Mouse (Mus musculus) liver, adult 10 weeks (tissue): Measurements from ENCODE around the gene Zdhhc19. TPM values are rescaled to one million over a fixed set of nuclear protein-coding genes. Genes with fewer than 3 reads are reported as not detected.

ENCODE experiments used
- polyA plus RNA-seq: library from polyadenylated mRNA; stranded (reverse); fragments of 350-450 nt; fragmentation: Illumina TruSeq; extraction: RNeasy Lipid Tissue Mini Kit (QIAGEN cat#74804); gene quantifications from one replicate; pipeline ENCODE4 v1.2.3, GENCODE M21; 2014; ENCODE audit warnings: low read depth, low replicate concordance

Zdhhc19 gene
- polyA plus RNA-seq, result not detected

DNA sequence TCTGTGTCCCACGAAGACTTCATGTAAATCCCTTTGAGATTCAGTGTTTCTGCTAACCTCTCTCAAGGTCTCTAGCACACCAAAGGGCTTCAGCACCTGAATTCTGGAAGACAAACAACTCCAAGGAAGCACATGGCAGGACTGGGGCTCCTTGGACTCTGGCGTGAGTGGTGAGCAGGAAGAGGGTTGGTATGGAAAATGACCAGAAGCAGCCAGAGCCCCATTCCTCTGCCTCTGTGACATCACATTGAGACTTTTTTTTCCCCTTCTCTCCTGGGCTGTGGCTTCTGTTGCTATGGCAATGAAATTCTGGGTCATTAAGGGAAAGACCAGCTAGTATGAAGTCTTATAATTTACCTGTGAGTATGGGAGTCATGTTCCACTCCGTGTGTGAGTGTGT is at the start of gene Zdhhc19:
Zdhhc19 (plus strand) TSS at position 301 of the 400 bp plus-strand sequence.

DNA sequence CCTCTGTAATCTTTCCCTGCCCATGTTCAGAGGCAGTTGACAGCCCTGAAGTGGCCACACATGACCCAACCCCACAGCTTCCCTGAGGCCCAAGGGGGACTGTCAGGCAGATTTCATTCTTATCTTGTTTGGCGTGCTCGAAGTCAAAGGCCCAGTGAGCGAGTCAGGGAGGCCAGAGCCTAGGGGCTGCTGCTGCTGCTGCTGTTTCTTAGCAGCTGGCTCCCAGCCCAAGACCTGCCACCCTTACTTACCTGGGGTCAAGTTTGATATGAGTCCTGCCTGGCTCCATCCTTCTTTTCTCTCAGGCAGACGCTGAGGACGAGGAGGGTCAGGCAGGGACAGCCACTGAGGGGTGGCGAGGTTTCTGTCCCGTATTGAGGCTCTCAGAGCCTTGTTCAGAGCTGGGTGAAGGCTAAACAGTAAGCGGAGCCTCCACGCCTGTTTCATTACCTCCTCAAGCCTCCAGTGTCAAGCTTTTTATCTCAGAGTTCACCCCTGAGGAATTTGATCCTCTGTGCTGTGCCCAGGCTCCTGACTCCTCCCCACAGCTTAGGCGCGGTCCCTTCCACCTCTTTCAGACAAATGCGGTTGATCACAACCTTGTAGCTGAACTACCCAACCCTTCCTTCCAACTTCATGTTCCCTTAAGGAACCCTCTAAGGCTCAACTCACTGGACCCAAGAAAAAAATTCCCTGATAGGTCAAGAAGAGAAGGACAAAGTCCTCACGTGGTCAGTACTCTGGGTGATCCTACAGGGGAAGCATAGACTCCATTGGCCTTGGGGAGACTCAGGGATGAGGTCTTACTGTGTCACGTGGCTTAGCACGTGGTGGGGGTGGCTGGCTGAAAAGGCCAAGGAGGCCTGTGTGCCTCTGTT is 8.6 kb upstream of the Zdhhc19 start, which contains the start of gene Slc51a:
Slc51a (minus strand) TSS at position 646 of the 878 bp plus-strand sequence.

DNA sequence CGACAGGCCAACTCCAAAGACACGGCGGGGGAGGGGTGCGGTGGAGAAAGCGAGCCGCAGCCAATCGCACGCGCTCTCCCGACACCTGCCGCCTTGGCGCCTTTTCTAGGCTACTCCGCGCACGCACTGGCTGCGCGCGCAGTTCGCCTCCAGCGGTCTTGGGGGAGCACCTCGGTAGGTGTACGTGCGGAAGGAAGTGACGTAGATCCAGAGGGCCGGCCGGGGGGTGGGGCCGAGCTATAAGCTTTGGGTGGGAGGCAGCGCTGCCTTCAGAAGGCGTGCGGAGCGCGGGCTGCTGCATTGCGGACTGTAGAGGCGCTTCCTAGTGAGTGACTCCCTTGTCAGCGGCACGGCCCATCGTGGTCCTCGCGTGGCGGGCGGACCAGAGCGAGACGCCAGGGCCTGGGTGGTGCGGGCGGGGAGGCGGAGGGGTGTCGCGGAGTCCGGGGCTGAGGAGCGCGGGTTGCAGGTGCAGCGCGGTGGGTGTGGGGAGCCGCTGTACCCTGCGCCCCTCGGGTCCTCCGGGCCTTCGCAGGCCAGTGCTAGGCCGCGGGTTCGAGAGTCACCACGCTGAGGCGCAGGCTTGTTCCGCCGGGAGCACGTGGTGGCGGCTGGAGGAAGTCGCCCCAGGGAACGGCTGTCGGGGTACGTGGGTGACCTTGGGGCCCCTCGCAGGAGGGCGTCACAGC is 112.8 kb downstream of the Zdhhc19 start, which contains the start of gene Tfrc:
Tfrc (plus strand) TSS at position 209 of the 689 bp plus-strand sequence.

Other genes starting within 250 kb of the Zdhhc19 start
- gene Fbxo45, start 249.1 kb upstream of the Zdhhc19 start, polyA plus RNA-seq, result 8.7 TPM
- gene Wdr53, start 249.0 kb upstream of the Zdhhc19 start, polyA plus RNA-seq, result 8.7 TPM
- not detected for gene Smco1, start 224.8 kb upstream of the Zdhhc19 start, polyA plus RNA-seq
- gene Rnf168, start 218.8 kb upstream of the Zdhhc19 start, polyA plus RNA-seq, result 13.2 TPM
- 14.3 TPM for gene Ubxn7, start 164.0 kb upstream of the Zdhhc19 start, polyA plus RNA-seq
- gene Tm4sf19, start 95.8 kb upstream of the Zdhhc19 start, polyA plus RNA-seq, result not detected
- gene Tctex1d2, start 76.6 kb upstream of the Zdhhc19 start, polyA plus RNA-seq, result 3.4 TPM
- 37.4 TPM for gene Pcyt1a, start 65.3 kb upstream of the Zdhhc19 start, polyA plus RNA-seq
- gene Slc51a, start 8.4 kb upstream of the Zdhhc19 start, polyA plus RNA-seq, result not detected
- gene Tfrc, start 112.7 kb downstream of the Zdhhc19 start, polyA plus RNA-seq, result 27.4 TPM
- gene Tnk2, start 147.6 kb downstream of the Zdhhc19 start, polyA plus RNA-seq, result 1.2 TPM
- not detected for gene Muc4, start 239.6 kb downstream of the Zdhhc19 start, polyA plus RNA-seq